Mouse (Mus musculus) neural tube, embryonic 13.5 days (tissue): ENCODE results near the gene Schip1. TPM values are rescaled to one million over a fixed set of nuclear protein-coding genes. Genes with fewer than 3 reads are reported as not detected.

Experiments used
- ATAC-seq: fragments of 200-750 bp; cut with Nextera tagmentation; 2 replicates; pipeline ENCODE4 v1.8.0; 2017; ENCODE audit warnings: low read depth, mild to moderate bottlenecking, moderate TSS enrichment, moderate library complexity
- H3K27ac ChIP-seq: fragments of 300-500 bp; sonication (generic); replicated peaks from 2 replicates; pipeline ENCODE4 v1.5.1; 2015; ENCODE audit warnings: moderate library complexity, mild to moderate bottlenecking, inconsistent platforms
- H3K27me3 ChIP-seq: fragments of 300-500 bp; sonication (generic); 2 replicates; pipeline ENCODE4 v1.6.1; 2015; ENCODE audit warnings: mild to moderate bottlenecking, inconsistent platforms
- H3K36me3 ChIP-seq: fragments of 300-500 bp; sonication (generic); 2 replicates; pipeline ENCODE4 v1.6.1; 2015; ENCODE audit warnings: mild to moderate bottlenecking, inconsistent platforms
- H3K4me1 ChIP-seq: fragments of 300-500 bp; sonication (generic); replicated peaks from 2 replicates; pipeline ENCODE4 v1.6.1; 2015; ENCODE audit warnings: inconsistent platforms
- H3K4me2 ChIP-seq: fragments of 300-500 bp; sonication (generic); 2 replicates; pipeline ENCODE4 v1.6.1; 2015; ENCODE audit warnings: inconsistent platforms, mild to moderate bottlenecking, moderate library complexity
- H3K4me3 ChIP-seq: fragments of 300-500 bp; sonication (generic); 2 replicates; pipeline ENCODE4 v1.5.1; 2015; ENCODE audit warnings: mild to moderate bottlenecking, inconsistent platforms
- H3K9ac ChIP-seq: fragments of 300-500 bp; sonication (generic); 2 replicates; pipeline ENCODE4 v1.6.1; 2015; ENCODE audit warnings: moderate library complexity, mild to moderate bottlenecking, inconsistent platforms
- H3K9me3 ChIP-seq: fragments of 300-500 bp; sonication (generic); 2 replicates; pipeline ENCODE4 v1.6.1; 2016; ENCODE audit warnings: inconsistent platforms
- WGBS: fragments of 180-500 bp; shearing (Covaris S2); methylation state at CpG from one replicate; pipeline ENCODE4 v1.1.7; 2015; 5-methylcytosine and 5-hydroxymethylcytosine counted together
- polyA plus RNA-seq: library from polyadenylated mRNA; unstranded; fragments of >200 nt; fragmentation: Nextera tagmentation; extraction: Ambion mirVana; gene quantifications from 2 replicates; pipeline ENCODE4 v1.2.1, GENCODE M21; 2015

Gene Schip1
- polyA plus RNA-seq, 1 experiment from 2014 or later: 165 TPM

DNA sequence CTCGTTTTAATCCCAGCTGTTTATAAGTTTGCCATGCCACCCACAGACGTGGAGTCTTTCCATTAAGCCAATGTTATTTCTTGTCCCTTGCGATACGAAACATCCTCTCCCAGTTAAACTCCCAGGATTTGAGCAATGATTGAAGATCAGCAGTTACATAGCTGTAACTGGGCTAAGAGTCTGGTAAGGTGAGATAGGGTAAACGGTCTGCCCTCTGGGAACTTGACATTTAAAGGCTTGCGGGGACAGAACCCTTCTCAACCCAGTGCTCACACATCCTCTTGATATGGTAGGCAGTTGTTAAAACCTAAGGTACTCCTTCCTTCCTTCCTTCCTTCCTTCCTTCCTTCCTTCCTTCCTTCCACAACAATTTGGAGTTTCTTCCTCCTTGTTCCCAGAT is 431.9 kb downstream of the Schip1 start:
- Histone ChIP-seq H3K9me3 (no peaks in the 10 kb centered on the region), H3K36me3 (no peaks in the 10 kb centered on the region), H3K4me1 (peaks cover 49% of the 10 kb centered on the region), H3K4me2 (peak overlapping the region; percentile 95), H3K27me3 (peaks cover 8% of the 10 kb centered on the region; the same call in 1 of the 2 replicates), H3K4me3 (peak overlapping the region; percentile 68), H3K27ac (no peak overlapping the region), H3K9ac (peak overlapping the region; percentile 83)
- WGBS: 57% methylated on average over 6 of the region's 6 CpGs
- ATAC-seq: no peak

DNA sequence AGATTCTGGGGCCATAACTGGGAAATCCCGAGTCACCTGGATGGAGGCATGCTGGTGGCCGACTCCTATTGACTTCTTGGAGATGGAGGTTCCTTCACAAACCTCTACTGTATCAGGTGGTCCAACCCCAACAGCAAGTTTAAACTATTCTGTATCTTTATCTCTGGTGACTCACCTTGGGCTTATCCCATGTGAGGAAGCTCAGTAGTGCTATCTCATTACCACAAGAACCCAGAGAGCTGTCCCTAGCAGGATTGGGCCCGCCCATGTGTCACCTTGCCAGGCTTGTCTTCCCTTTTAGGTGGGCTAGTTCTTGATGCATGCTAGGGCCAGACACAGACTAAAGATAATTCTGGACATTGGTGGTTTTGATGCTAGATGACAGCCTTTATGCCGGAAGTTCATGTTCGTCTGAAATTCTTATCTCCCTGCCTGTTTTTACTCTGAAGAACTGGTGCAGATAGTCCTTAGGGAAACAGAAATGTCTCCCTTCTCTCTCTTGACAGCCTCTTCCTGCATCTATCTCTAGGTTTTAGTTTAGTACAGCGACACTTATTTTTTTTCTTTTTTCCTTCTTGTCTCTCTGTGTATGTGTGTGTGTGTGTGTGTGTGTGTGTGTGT is 435.0 kb downstream of the Schip1 start:
- Histone ChIP-seq H3K27ac (no peak overlapping the region), H3K4me2 (no peak overlapping the region), H3K9ac (no peak overlapping the region), H3K9me3 (no peaks in the 10 kb centered on the region), H3K4me1 (peaks cover 41% of the 10 kb centered on the region), H3K27me3 (no peaks in the 10 kb centered on the region), H3K4me3 (no peak overlapping the region), H3K36me3 (no peaks in the 10 kb centered on the region)
- ATAC-seq: no peak
- WGBS: 95% methylated on average over 6 of the region's 6 CpGs

DNA sequence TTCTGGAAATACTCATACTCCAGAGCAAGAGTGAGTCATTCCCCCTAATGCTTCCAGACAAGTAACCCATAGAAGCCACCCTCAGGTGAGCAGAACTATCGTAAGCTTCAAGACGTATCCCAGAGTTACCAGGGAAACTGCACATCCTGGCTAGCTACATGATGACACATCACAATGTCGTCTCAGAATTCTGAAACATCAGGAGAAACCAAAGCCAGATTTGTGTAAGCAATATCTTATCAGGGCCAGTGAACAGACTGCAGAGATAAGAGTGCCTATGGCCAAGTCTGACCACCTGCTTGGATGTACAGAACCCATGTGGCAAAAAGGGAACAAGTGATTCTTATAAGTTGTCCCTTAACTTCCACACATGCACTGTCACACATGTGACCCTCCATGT is 440.2 kb downstream of the Schip1 start:
- Histone ChIP-seq H3K27ac (no peak overlapping the region), H3K36me3 (no peaks in the 10 kb centered on the region), H3K4me2 (no peak overlapping the region), H3K9ac (no peak overlapping the region), H3K27me3 (no peaks in the 10 kb centered on the region), H3K9me3 (no peaks in the 10 kb centered on the region), H3K4me1 (peaks cover 34% of the 10 kb centered on the region), H3K4me3 (no peak overlapping the region)
- 93% methylated on average over 3 of the region's 3 CpGs for WGBS
- no peak for ATAC-seq

DNA sequence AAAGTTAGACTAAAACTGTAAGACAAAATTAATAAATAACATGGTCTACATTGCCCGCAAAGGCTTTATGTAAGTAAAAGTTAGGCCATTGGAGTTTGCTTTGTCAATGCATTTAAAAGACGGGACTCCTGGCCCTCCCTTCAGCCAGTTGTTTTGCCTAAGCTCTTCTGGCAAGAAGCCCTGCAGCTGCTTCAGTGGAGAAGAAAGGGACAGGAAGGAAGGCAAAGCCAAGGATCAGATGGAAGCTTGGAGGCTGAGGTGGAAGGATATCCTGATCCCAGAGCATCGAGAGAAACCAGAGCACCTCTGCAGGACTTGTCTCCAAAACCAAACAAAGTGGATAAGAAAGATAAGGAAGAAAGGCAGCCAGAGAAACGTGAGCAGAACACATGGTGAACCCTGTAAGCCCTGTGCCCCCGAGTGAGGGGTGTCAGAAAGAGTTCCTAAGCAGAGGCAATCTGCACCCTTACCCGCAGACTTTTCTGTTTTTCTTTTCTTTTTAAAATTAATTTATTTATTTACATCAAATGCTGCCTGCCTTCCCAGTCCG is 442.2 kb downstream of the Schip1 start:
- Histone ChIP-seq H3K36me3 (no peaks in the 10 kb centered on the region), H3K9me3 (no peaks in the 10 kb centered on the region), H3K27me3 (no peaks in the 10 kb centered on the region), H3K27ac (no peak overlapping the region), H3K4me2 (no peak overlapping the region), H3K4me3 (no peak overlapping the region), H3K9ac (no peak overlapping the region), H3K4me1 (peaks cover 22% of the 10 kb centered on the region)
- 77% methylated on average over 7 of the region's 7 CpGs for WGBS
- ATAC-seq: no peak

DNA sequence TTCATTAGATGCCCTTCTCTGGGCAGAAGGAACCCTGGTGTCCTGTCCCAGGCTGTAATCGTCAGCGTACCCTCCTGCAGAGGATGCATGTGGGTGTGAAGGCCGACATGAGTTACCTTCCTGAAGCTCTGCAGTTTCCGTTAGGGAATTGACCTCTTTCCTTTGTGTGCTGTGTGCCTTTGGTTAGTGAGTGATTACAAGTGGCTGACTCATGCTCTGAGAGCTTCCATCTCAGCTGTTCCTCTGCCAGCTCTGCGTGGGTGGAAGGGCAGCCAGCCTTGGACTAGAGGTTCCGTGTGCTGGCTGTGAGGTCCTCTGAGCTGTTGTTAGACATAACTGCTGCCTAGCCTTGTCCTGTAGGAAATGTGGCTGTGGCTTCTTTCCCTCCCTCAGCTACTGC is 444.0 kb downstream of the Schip1 start:
- Histone ChIP-seq H3K9me3 (no peaks in the 10 kb centered on the region), H3K4me2 (no peak overlapping the region), H3K9ac (no peak overlapping the region), H3K4me3 (no peak overlapping the region), H3K4me1 (peaks cover 37% of the 10 kb centered on the region), H3K27ac (peak overlapping the region; percentile 49; the same call in 1 of the 2 replicates), H3K36me3 (no peaks in the 10 kb centered on the region), H3K27me3 (no peaks in the 10 kb centered on the region)
- WGBS: 44% methylated on average over 6 of the region's 6 CpGs
- no peak for ATAC-seq

DNA sequence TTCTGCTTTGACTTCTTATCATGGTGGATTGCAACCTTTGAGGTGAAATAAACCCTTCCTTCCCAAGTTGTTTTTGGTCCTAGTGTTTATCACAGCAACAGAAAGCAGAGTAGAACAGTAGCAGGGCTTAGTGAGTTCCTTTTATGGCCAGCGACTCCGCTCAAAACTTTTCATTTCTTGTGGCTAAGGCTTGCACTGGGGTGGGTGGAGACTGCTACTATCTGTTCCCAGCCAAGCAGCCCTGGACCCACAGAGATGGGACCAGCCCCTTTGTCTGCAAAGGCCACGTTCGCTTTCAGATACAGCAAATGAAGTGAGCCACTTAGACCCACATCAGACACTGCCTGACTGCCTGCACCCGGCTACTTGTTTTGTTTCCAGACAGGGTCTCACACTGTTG is 446.3 kb downstream of the Schip1 start:
- no peak for ATAC-seq
- H3K4me1 ChIP-seq: peaks cover 55% of the 10 kb centered on the region
- no peak overlapping the region for H3K4me3 ChIP-seq
- no peak overlapping the region for H3K9ac ChIP-seq
- 80% methylated on average over 5 of the region's 5 CpGs for WGBS
- no peak overlapping the region for H3K27ac ChIP-seq
- no peaks in the 10 kb centered on the region for H3K36me3 ChIP-seq
- no peaks in the 10 kb centered on the region for H3K27me3 ChIP-seq
- H3K4me2 ChIP-seq: no peak overlapping the region
- H3K9me3 ChIP-seq: no peaks in the 10 kb centered on the region

DNA sequence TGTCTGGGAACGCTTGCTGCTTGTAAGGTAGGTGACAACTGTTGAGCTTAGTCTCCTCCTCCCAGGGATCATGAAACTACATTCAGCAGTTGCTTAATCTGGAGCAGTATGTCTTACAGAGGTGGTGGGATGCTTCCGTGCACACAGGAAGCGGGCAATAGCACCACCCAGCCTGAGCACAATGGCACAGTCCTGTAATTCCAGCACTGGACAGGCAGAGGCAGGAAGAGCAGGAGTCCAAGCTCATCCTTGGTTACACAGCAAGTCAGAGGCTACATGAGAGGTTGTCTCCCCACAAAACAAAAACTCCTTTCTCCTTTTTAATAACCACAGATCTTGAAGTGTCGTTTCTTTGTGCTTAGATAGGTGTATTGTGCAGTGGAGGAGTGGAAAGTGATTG is 447.1 kb downstream of the Schip1 start:
- no peak for ATAC-seq

DNA sequence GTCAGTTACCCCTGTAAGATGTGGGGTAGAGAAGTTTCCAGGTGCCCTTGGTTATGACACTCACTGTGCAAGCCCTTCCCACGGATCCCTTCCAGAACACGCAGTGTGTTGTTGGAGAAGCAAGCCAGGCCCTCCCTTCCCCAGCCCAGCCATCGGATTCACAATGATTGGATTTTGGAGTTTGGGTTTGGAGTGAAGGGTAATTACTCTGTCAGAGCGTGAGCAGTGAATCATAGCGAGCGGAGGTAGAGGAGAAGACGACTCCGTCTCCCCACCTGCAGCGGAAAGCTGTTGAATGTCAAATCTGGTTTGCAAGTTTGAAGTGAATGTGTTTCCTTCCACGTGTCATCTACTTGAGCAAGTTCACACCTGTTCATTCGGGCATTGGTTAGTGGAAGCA is 447.7 kb downstream of the Schip1 start:
- Histone ChIP-seq H3K36me3 (no peaks in the 10 kb centered on the region), H3K4me3 (no peak overlapping the region), H3K27ac (no peak overlapping the region), H3K9ac (no peak overlapping the region), H3K4me2 (no peak overlapping the region), H3K4me1 (peaks cover 65% of the 10 kb centered on the region), H3K9me3 (no peaks in the 10 kb centered on the region), H3K27me3 (no peaks in the 10 kb centered on the region)
- no peak for ATAC-seq
- WGBS: 75% methylated on average over 11 of the region's 11 CpGs

More for the DNA sequence above, 447.1 kb downstream of the Schip1 start:
- Histone ChIP-seq H3K27me3 (no peaks in the 10 kb centered on the region), H3K4me3 (no peak overlapping the region), H3K36me3 (no peaks in the 10 kb centered on the region), H3K4me2 (no peak overlapping the region), H3K9me3 (no peaks in the 10 kb centered on the region), H3K27ac (no peak overlapping the region), H3K9ac (no peak overlapping the region), H3K4me1 (peaks cover 63% of the 10 kb centered on the region)
- WGBS: 80% methylated on average over 4 of the region's 4 CpGs

DNA sequence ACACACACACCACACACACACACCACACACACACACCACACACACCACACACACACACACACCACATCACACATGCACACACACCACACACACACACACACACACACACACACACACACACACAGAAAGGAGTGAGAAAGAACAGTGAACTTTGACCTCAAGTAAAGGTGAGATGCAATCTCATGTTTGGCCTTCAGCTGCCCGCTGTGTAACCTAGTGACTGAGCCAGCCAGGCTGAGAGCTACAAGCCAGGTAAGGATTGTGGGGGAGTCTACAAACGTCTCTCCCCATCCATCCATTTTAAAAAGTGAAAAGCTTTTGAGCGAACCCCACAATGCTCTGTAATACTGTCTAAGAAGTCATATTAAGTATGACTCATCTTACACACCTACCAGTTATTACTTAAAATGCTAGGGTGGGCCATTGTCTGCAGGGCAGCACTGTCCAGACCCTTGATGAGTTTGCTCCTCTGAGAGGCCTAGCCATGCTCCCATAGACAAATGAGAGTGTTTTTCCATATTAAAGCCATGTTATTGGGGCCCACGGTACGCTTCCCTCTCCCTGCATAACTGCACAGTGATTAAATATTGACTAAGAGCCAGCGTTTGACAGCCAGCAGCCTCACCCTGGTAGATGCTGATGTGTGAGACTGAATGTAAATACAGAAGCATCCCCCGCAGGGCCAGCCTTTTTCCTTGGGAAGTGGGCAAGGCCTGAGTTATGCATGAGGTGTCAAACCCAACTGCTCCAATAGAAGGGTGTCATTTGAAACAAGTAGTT is 448.9 kb downstream of the Schip1 start:
- Histone ChIP-seq H3K27ac (peak overlapping the region; percentile 74), H3K4me1 (peaks cover 60% of the 10 kb centered on the region), H3K36me3 (no peaks in the 10 kb centered on the region), H3K9ac (no peak overlapping the region), H3K27me3 (no peaks in the 10 kb centered on the region), H3K9me3 (no peaks in the 10 kb centered on the region), H3K4me3 (no peak overlapping the region), H3K4me2 (no peak overlapping the region)
- ATAC-seq: peak; percentile 76
- WGBS: 43% methylated on average over 7 of the region's 7 CpGs

DNA sequence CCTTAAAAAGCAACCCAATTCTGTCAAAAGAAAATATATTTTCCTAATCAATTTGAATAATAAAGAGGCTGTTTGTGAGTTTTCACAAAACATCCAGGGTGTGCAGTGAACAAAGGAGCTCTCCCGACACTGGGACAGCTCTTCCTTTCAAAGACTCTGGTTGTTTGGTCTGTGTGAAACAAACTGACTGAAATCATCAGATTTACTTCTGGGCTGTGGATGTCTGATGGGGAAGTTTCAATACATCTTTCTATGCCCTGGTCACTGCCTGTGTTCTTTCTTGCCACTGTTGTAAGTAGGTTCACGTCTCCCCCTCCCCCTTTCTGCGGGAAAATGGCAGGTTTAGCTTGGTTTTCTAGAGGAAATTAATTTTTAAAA is 449.5 kb downstream of the Schip1 start:
- no peak overlapping the region for H3K4me2 ChIP-seq

DNA sequence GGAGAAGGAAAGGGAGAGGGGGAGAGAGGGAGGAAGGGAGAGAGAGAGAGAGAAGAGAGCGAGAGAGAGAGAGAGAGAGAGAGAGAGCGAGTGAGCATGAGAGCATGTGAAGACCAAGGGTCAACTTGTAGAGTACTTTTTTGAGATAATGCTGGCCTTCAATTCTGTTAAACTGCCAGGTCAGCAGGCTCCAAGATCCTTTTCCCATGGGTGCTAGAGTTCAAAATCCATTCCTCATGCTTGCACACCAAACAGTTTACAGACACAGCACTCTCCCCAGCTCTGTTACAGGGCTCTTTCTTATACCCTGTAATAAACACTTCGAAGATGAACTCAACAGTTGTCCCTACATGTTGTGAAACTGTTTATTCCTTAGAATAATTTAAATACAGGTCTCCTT is 450.1 kb downstream of the Schip1 start:
- peaks cover 51% of the 10 kb centered on the region for H3K4me1 ChIP-seq
- no peak overlapping the region for H3K9ac ChIP-seq
- 62% methylated on average over 3 of the region's 3 CpGs for WGBS
- H3K27me3 ChIP-seq: no peaks in the 10 kb centered on the region
- H3K36me3 ChIP-seq: no peaks in the 10 kb centered on the region
- no peak for ATAC-seq
- peak overlapping the region; percentile 49; the same call in 1 of the 2 replicates for H3K27ac ChIP-seq
- H3K4me3 ChIP-seq: no peak overlapping the region
- H3K9me3 ChIP-seq: no peaks in the 10 kb centered on the region
- H3K4me2 ChIP-seq: no peak overlapping the region

More for the DNA sequence above, 449.5 kb downstream of the Schip1 start:
- Histone ChIP-seq H3K4me3 (no peak overlapping the region), H3K9me3 (no peaks in the 10 kb centered on the region), H3K9ac (no peak overlapping the region), H3K27ac (peak overlapping the region; percentile 74), H3K4me1 (peaks cover 54% of the 10 kb centered on the region), H3K27me3 (no peaks in the 10 kb centered on the region), H3K36me3 (no peaks in the 10 kb centered on the region)
- 37% methylated on average over 3 of the region's 3 CpGs for WGBS
- peak; percentile 68 for ATAC-seq

DNA sequence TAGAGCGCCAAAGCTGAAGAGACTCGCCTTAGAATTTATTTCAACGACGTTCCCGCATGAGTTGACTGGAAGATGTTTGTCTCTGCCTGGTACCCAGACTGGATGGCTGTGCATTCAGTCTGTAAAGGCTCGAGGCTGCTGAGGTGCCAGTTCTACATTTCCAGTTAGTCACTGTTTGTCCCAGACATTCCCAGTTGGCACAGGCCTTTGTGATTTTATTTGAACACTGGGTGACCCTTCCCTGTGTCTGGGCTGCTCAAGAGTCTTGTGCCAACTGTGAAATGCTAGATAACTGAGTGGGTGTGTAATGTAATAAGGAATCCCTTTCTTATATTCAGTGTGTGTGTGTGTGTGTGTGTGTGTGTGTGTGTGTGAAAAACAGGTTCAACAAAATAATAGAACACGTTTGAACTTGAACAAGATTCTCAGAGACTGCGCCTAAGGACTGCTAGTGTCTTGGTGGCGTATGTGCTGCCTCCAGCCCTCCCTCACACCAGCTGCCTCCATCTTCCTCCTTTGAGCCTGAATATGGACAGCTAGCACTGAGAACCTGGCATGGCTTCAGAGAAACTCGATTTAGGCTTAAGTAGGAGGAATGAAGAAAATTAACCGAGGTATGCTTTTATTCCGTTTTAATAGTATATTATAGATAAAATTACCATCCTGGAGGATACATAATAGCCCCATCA is 451.9 kb downstream of the Schip1 start:
- H3K27ac ChIP-seq: peak overlapping the region; percentile 69
- 70% methylated on average over 12 of the region's 12 CpGs for WGBS
- peaks cover 51% of the 10 kb centered on the region for H3K4me1 ChIP-seq
- H3K9me3 ChIP-seq: no peaks in the 10 kb centered on the region
- no peak for ATAC-seq
- H3K4me2 ChIP-seq: no peak overlapping the region
- no peak overlapping the region for H3K4me3 ChIP-seq
- H3K9ac ChIP-seq: no peak overlapping the region
- no peaks in the 10 kb centered on the region for H3K27me3 ChIP-seq
- no peaks in the 10 kb centered on the region for H3K36me3 ChIP-seq
